Mouse (Mus musculus) intestine, postnatal 0 days (tissue): ENCODE measurements around the gene Dync2li1. TPM values are rescaled to one million over a fixed set of nuclear protein-coding genes. Genes with fewer than 3 reads are reported as not detected.
A peak's percentile ranks its signal among the peaks of the same experiment; 100 is the strongest.

Experiments
- ATAC-seq: fragments of 200-750 bp; cut with Nextera tagmentation; 2 replicates; pipeline ENCODE4 v1.8.0; 2017; ENCODE audit warnings: mild to moderate bottlenecking, moderate TSS enrichment, moderate library complexity
- H3K27ac ChIP-seq: fragments of 300-500 bp; sonication (generic); 2 replicates; pipeline ENCODE4 v1.5.1; 2014; ENCODE audit warnings: mild to moderate bottlenecking, low read depth, low read length, moderate library complexity
- H3K27me3 ChIP-seq: fragments of 300-500 bp; sonication (generic); replicated peaks from 2 replicates; pipeline ENCODE4 v1.6.1; 2014; ENCODE audit warnings: low read length, mixed read lengths; ENCODE audit not compliant: control insufficient read depth, insufficient read depth
- H3K36me3 ChIP-seq: fragments of 300-500 bp; sonication (generic); 2 replicates; pipeline ENCODE4 v1.6.1; 2014; ENCODE audit warnings: mild to moderate bottlenecking, moderate library complexity; ENCODE audit not compliant: control insufficient read depth, insufficient read depth
- H3K4me1 ChIP-seq: fragments of 300-500 bp; sonication (generic); replicated peaks from 2 replicates; pipeline ENCODE4 v1.6.1; 2014; ENCODE audit warnings: antibody characterized with exemption, low read length, mixed read lengths; ENCODE audit not compliant: control insufficient read depth, insufficient read depth
- H3K4me2 ChIP-seq: fragments of 300-500 bp; sonication (generic); replicated peaks from 2 replicates; pipeline ENCODE4 v1.6.1; 2014; ENCODE audit warnings: low read depth, mild to moderate bottlenecking, moderate library complexity
- H3K4me3 ChIP-seq: fragments of 300-500 bp; sonication (generic); 2 replicates; pipeline ENCODE4 v1.5.1; 2014; ENCODE audit warnings: low read depth, low read length
- H3K9ac ChIP-seq: fragments of 300-500 bp; sonication (generic); 2 replicates; pipeline ENCODE4 v1.6.1; 2014; ENCODE audit warnings: mild to moderate bottlenecking, low read depth, low read length
- H3K9me3 ChIP-seq: fragments of 300-500 bp; sonication (generic); 2 replicates; pipeline ENCODE4 v1.6.1; 2016; ENCODE audit warnings: mixed run types; ENCODE audit not compliant: control insufficient read depth
- CTCF ChIP-seq: sonication (generic); IDR thresholded peaks from 2 replicates; pipeline ENCODE4 v1.5.1; 2016; ENCODE audit warnings: low read depth, mild to moderate bottlenecking, control low read depth, antibody characterized with exemption, moderate library complexity
- WGBS: fragments of 180-500 bp; shearing (Covaris S2); extraction: QIAGEN DNeasy Blood & Tissue Kit; methylation state at CpG from one replicate; pipeline ENCODE4 v1.1.7; 2014; 5-methylcytosine and 5-hydroxymethylcytosine counted together
- polyA plus RNA-seq: library from polyadenylated mRNA; unstranded; fragments of >200 nt; fragmentation: Nextera tagmentation; extraction: Ambion mirVana; gene quantifications from 2 replicates; pipeline ENCODE4 v1.2.1, GENCODE M21; 2015

Dync2li1 gene
- polyA plus RNA-seq, 1 experiment from 2014 or later: 10.1 TPM

DNA sequence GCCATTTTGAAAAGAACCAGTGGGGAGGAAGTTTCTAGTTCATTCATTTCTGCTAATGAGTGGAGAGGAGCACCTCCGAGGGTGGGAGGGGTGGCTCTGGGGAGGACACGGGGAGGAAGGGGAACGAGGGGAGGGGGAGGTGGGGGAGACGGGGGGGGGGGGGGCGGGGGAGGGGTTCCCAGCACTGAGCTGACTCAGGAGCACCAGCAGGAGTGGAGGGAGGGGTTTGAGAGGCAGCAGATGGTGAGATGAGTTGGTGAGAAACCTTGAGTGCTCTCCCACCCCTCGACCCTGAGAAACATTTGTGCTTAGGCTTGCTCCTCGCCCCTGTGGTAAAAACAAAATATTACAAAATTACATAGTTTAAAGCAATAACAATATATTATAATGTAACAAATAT is 19.6 kb downstream of the Dync2li1 start:
- H3K4me3 ChIP-seq: no peak overlapping the region
- no peak overlapping the region for H3K9ac ChIP-seq
- no peaks in the 10 kb centered on the region for H3K9me3 ChIP-seq
- H3K4me2 ChIP-seq: no peak overlapping the region
- H3K27me3 ChIP-seq: no peaks in the 10 kb centered on the region
- no peak for ATAC-seq
- H3K36me3 ChIP-seq: no peaks in the 10 kb centered on the region
- no peak overlapping the region for H3K27ac ChIP-seq
- whole genome bisulfite sequencing: 16% methylated on average over 5 of the region's 7 CpGs
- peaks cover 13% of the 10 kb centered on the region for H3K4me1 ChIP-seq
- TF ChIP-seq CTCF: no peak

DNA sequence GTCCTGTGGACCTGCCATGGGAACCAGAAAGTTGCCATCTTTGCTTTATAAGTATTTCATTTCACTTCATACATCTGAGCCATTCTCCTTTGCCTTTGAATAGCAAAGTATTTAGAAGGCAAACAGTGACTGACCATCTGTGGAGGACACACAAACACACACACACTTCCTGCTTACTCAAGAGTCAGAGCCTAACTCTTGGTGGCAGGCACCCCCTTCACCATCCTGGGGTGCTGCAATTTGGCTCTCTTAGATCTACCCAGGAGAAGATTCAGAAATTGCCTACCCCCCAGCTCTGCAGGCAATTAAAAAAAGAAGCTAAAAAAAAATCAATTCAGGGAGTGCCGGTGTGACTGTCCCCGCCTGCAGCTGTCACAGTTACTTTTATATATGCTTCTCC is 20.2 kb downstream of the Dync2li1 start:
- H3K9ac ChIP-seq: no peak overlapping the region
- H3K4me1 ChIP-seq: peaks cover 14% of the 10 kb centered on the region
- H3K4me3 ChIP-seq: no peak overlapping the region
- no peaks in the 10 kb centered on the region for H3K9me3 ChIP-seq
- TF ChIP-seq CTCF: no peak
- no peak overlapping the region for H3K4me2 ChIP-seq
- no peaks in the 10 kb centered on the region for H3K27me3 ChIP-seq
- 39% methylated on average over 2 of the region's 2 CpGs for WGBS
- no peaks in the 10 kb centered on the region for H3K36me3 ChIP-seq
- no peak overlapping the region for H3K27ac ChIP-seq
- no peak for ATAC-seq

DNA sequence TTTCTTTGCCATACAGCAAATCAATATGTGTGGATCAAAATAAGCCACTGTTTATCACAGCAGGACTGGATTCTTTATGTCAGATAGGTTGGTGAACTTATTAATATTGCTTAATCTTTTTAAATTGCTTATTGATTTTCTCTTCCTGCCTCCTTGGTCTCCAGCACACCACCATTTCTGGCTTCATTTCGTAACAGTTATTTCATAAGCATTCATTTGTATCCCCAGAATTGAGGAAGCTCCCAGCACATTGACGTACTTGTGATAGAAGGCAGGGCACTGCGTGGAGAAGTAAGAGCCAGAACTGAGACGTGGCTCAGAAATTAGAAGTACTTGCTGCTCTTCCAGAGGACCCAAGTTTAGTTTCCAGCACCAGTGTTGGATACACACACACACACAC is 21.3 kb downstream of the Dync2li1 start:
- H3K9ac ChIP-seq: no peak overlapping the region
- no peak overlapping the region for H3K4me2 ChIP-seq
- no peak for TF ChIP-seq CTCF
- H3K27ac ChIP-seq: no peak overlapping the region
- H3K27me3 ChIP-seq: no peaks in the 10 kb centered on the region
- 48% methylated on average over 4 of the region's 4 CpGs for WGBS
- peaks cover 16% of the 10 kb centered on the region for H3K4me1 ChIP-seq
- no peaks in the 10 kb centered on the region for H3K9me3 ChIP-seq
- ATAC-seq: peak; percentile 2; the same call in 1 of the 2 replicates
- no peak overlapping the region for H3K4me3 ChIP-seq
- H3K36me3 ChIP-seq: no peaks in the 10 kb centered on the region

DNA sequence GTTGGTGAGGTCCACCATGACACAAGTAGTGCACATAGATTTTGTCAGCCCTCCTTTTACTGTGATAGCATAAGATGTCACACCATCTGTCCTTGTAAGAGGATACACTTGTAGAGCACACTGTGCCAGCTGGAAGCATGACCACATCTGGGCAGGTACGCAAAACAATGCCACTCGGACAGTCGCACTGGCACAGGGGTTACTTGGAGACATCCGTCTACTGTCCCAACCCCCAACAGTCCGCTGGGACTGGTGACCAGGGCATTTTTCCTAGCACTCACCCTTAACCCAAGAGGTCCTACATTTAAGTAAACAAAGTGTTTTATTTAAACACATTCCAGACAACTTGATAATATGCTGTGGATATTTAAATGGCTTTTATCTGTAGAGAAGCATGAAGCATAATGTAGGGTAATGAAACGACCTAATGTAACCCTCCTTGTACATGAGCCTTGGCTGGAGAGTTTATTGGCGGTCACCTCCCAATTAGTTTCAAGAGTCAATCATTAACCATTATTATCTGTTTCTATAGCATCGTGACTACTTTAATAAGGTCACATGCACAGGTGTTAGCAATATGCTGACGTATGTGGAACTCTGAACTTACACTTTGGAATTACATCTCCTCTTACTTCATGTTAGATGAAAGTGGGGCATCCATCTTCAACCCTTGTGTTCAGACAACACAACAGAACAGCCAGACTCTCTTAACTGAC is 24.2 kb downstream of the Dync2li1 start:
- Histone ChIP-seq H3K4me1 (peaks cover 16% of the 10 kb centered on the region), H3K4me2 (no peak overlapping the region), H3K9ac (no peak overlapping the region), H3K27me3 (no peaks in the 10 kb centered on the region), H3K9me3 (no peaks in the 10 kb centered on the region), H3K4me3 (no peak overlapping the region), H3K27ac (peak overlapping the region; percentile 73), H3K36me3 (no peaks in the 10 kb centered on the region; the same call in 1 of the 2 replicates)
- ATAC-seq: peak; percentile 87
- TF ChIP-seq CTCF: no peak
- 45% methylated on average over 9 of the region's 9 CpGs for WGBS

- Histone ChIP-seq H3K4me1 (peaks cover 15% of the 10 kb centered on the region), H3K4me3 (no peak overlapping the region), H3K9ac (no peak overlapping the region), H3K9me3 (no peaks in the 10 kb centered on the region), H3K4me2 (no peak overlapping the region), H3K36me3 (no peaks in the 10 kb centered on the region; the same call in 1 of the 2 replicates), H3K27me3 (no peaks in the 10 kb centered on the region), H3K27ac (peak overlapping the region; percentile 3; the same call in 1 of the 2 replicates)
- no peak for TF ChIP-seq CTCF
- WGBS: 77% methylated on average over 9 of the region's 9 CpGs
- peak; percentile 32 for ATAC-seq
These were observed 27.2 kb downstream of the Dync2li1 start for GRCm38 (mm10) chr17:84653544-84653943.

DNA sequence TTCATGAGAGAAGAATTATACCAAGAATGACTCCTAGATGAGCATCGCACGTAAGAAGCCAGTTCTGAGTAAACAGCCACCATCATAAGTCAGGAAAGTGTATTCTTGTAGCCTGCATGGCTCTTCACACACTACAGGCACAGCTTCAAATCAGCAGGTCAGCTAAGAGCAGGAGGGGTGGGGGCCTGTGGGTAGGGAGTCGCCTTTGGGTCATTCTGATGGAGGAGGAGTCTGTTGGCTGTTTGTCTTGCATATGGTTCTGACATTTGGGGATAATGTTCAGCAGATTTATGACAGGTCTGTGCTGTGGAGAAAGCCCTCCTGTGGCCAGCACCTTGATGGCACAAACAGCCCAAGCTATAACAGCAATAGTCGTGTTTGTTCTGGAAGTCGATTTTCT is 29.9 kb downstream of the Dync2li1 start:
- H3K4me3 ChIP-seq: no peak overlapping the region
- no peak overlapping the region for H3K4me2 ChIP-seq
- 56% methylated on average over 5 of the region's 5 CpGs for WGBS
- ATAC-seq: no peak
- H3K9ac ChIP-seq: no peak overlapping the region
- no peaks in the 10 kb centered on the region; the same call in 1 of the 2 replicates for H3K36me3 ChIP-seq
- TF ChIP-seq CTCF: no peak
- no peak overlapping the region; the same call in 1 of the 2 replicates for H3K27ac ChIP-seq
- no peaks in the 10 kb centered on the region for H3K9me3 ChIP-seq
- H3K27me3 ChIP-seq: no peaks in the 10 kb centered on the region
- H3K4me1 ChIP-seq: 0 out of 2 replicates have a peak, but pooled peaks cover 8% of the 10 kb centered on the region
